Mouse (Mus musculus) ES-Bruce4 (cell line): ENCODE measurements around the gene Prkce. TPM values are rescaled to one million over a fixed set of nuclear protein-coding genes. Genes with fewer than 3 reads are reported as not detected.

ENCODE experiments used
- H3K27ac ChIP-seq: 2 replicates; pipeline ENCODE4 v1.5.1; 2012; ENCODE audit warnings: low read length, inconsistent platforms; ENCODE audit not compliant: insufficient read depth
- H3K27me3 ChIP-seq: 2 replicates; pipeline ENCODE4 v1.6.1; 2012; ENCODE audit warnings: mild to moderate bottlenecking, low read length, inconsistent platforms; ENCODE audit not compliant: control insufficient read depth, poor library complexity, insufficient read depth, severe bottlenecking
- H3K36me3 ChIP-seq: 2 replicates; pipeline ENCODE4 v1.6.1; 2012; ENCODE audit warnings: inconsistent platforms, mild to moderate bottlenecking, low read length, moderate library complexity; ENCODE audit not compliant: control insufficient read depth, poor library complexity, insufficient read depth, severe bottlenecking
- H3K4me1 ChIP-seq: one replicate; pipeline ENCODE4 v1.8.1; 2011; ENCODE audit warnings: low read length; ENCODE audit not compliant: control insufficient read depth, insufficient read depth
- H3K4me3 ChIP-seq: 2 replicates; pipeline ENCODE4 v1.5.1; 2011; ENCODE audit warnings: low read depth, mild to moderate bottlenecking, low read length
- H3K9ac ChIP-seq: 2 replicates; pipeline ENCODE4 v1.6.1; 2012; ENCODE audit warnings: low read depth, mild to moderate bottlenecking, inconsistent platforms; ENCODE audit not compliant: poor library complexity, severe bottlenecking
- H3K9me3 ChIP-seq: replicated peaks from 2 replicates; pipeline ENCODE4 v1.6.1; 2012; ENCODE audit warnings: mild to moderate bottlenecking, low read length, inconsistent platforms; ENCODE audit not compliant: control insufficient read depth, poor library complexity, insufficient read depth, severe bottlenecking
- CTCF ChIP-seq: IDR thresholded peaks from one replicate; pipeline ENCODE4 v1.8.1; 2011; ENCODE audit warnings: low read depth, low read length
- EP300 ChIP-seq: IDR thresholded peaks from 2 replicates; pipeline ENCODE4 v1.6.1; 2011; ENCODE audit warnings: low read depth, low read length; ENCODE audit not compliant: insufficient read depth
- POLR2A ChIP-seq: IDR thresholded peaks from one replicate; pipeline ENCODE4 v1.8.1; 2011; ENCODE audit warnings: low read length; ENCODE audit not compliant: insufficient read depth
- polyA plus RNA-seq: library from polyadenylated mRNA; stranded (reverse); fragments of >200 nt; gene quantifications from 2 replicates; pipeline ENCODE4 v1.2.4, GENCODE M21; 2011; ENCODE audit warnings: low read depth; ENCODE audit not compliant: missing spikeins, insufficient read depth, insufficient read length

The Prkce gene
- polyA plus RNA-seq, 1 experiment: 4.3 TPM

DNA sequence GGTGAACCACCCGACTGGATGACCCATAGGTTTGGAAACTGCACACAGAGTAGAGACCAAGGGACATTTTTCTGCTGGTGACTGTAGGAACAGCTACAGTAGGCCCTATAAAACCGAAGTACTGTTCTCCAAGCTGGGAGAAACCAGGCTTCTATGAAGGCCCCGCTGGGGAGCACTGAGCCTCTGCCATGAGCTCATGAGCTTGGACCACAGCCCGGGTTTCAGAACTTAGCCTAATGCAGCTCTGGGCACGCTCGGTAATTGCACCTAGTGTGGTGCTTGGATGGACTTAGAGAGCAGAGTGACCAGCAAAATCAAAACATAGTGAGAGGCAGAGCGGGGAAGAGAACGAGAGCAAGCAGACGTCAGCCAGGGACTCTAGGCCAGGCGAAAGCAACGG is 134.7 kb downstream of the Prkce start:
- Histone ChIP-seq H3K27ac (no peak overlapping the region), H3K4me3 (no peak overlapping the region), H3K36me3 (no peaks in the 10 kb centered on the region), H3K27me3 (no peaks in the 10 kb centered on the region), H3K9me3 (no peaks in the 10 kb centered on the region), H3K9ac (no peak overlapping the region), H3K4me1 (no peaks in the 10 kb centered on the region)
- TF ChIP-seq CTCF: no peak
- no peak for TF ChIP-seq EP300

DNA sequence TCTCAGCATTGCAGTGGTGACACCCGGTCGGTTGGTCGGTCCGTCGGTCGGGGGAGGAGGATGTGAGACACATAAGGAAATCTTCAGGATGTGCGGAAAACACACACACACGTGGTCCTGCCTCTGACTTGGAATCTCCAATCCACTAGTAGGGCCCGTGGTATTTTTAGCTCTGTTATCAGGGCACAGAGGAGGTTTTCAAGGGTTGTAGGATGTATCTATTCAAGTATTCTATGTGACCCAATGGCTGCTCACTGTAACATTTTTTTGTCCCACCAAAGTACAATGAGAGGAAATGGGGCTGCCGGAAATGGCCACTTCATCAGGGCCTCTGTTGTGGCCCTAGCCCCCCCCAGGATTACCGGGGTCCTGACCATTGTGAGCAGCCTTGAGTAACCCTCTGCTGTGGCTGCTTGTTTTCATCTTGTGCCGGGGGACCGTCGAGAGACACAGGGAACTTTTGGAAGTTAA is 135.3 kb downstream of the Prkce start:
- Histone ChIP-seq H3K36me3 (no peaks in the 10 kb centered on the region), H3K27me3 (no peaks in the 10 kb centered on the region), H3K9me3 (no peaks in the 10 kb centered on the region), H3K4me3 (no peak overlapping the region), H3K4me1 (no peaks in the 10 kb centered on the region), H3K9ac (no peak overlapping the region), H3K27ac (no peak overlapping the region)
- TF ChIP-seq EP300 (no peak), POLR2A (no peak), CTCF (no peak)

DNA sequence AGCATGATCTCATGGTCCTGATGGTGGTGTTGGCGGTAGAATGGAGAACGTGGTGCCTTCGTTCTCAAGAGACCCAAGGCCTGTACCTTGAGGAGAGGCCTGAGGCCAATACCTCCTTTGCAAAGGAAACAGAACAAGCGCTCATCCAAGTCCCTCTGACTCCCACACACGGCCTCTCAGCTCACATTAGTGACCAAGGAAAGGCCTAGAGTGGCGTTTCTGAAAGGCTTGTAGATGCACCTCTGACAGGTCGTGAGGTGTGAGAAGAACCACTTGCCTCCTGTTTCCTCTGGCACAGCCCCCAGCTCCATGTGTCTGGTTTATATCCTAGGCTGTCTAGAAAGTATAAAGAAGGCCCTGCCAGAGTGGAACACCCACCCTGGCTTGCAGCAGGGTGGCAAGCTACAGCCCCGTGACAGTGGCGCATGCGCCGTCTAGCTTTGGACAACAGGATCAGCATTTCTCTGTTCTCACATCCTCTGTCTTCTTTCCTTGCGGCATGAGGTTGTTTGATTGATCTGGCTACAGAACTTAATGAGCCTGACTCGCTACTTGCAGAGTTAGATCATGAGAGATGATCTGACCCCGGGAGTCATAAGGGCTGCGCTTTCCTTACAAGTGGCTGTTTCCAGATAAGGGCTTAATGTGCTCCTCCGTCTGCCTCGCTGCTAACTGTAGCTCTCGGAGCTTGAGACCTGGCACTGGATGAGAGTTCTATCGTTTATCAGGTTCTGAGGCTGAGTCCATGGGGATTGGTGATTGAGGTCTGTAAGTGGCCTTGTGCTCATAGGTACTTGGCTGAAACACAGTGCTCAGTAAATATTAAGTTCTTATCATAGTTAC is 136.0 kb downstream of the Prkce start:
- H3K4me3 ChIP-seq: no peak overlapping the region
- H3K36me3 ChIP-seq: no peaks in the 10 kb centered on the region
- H3K4me1 ChIP-seq: no peaks in the 10 kb centered on the region
- no peak overlapping the region for H3K9ac ChIP-seq
- H3K9me3 ChIP-seq: no peaks in the 10 kb centered on the region
- no peak for TF ChIP-seq POLR2A
- TF ChIP-seq EP300: no peak
- no peak for TF ChIP-seq CTCF
- no peak overlapping the region for H3K27ac ChIP-seq
- no peaks in the 10 kb centered on the region for H3K27me3 ChIP-seq

DNA sequence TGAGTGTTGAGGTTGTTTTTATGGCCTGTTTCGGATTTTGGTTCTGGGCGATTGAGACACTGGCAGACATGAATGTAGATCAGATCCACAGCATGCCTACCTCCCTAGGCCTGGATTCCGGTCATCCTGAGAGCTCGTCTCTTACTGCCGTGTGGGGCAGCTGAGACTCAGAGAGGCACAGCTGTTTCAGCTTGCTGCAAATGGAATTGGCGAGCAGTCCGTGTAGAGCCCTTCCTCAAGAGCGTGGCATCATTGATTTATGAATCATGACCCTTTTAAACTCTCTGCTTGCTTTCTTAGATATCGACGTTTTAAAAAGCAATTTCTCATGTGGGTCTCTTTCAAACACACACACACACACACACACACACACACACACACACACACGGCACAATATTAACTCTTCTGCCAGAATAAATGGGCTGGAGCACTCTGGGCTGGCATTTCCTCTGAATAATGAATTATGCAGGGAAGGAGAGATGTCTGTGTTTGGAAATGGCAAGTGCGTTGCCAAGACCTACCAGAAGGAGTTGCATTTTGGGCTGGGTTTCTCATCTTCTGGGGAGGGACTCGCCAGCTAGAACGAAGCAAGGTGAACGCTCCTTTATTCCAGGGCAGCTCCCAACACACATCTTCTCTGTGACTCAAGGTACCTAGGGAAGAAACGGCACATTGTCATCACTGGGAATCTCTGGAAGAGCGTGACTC is 137.5 kb downstream of the Prkce start:
- Histone ChIP-seq H3K4me3 (no peak overlapping the region), H3K9ac (no peak overlapping the region), H3K36me3 (no peaks in the 10 kb centered on the region), H3K9me3 (no peaks in the 10 kb centered on the region), H3K27ac (no peak overlapping the region), H3K27me3 (no peaks in the 10 kb centered on the region), H3K4me1 (no peaks in the 10 kb centered on the region)
- TF ChIP-seq EP300: no peak

DNA sequence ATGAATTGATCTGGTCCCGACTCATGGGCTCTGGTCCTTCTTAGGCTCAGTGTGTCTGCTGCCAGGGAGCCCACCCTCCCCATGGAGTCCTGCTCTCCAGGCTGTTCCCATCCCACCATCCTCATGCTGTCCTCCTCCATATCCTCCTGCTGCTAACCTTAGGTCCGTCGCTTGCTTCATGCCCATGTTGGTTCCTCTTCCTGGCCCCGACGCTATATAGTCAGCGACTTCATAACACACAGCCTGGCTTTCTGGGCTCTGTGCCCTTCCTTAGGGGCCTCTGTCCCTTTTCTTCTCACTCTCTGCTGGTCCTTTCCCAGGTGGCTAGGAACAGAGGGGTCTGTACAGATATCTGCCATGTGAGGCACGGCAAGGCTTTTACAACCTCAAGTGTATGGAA is 138.6 kb downstream of the Prkce start:
- Histone ChIP-seq H3K27me3 (no peaks in the 10 kb centered on the region), H3K4me1 (no peaks in the 10 kb centered on the region), H3K9ac (no peak overlapping the region), H3K4me3 (no peak overlapping the region), H3K9me3 (no peaks in the 10 kb centered on the region), H3K36me3 (no peaks in the 10 kb centered on the region), H3K27ac (no peak overlapping the region)
- TF ChIP-seq POLR2A (no peak), CTCF (no peak), EP300 (no peak)

DNA sequence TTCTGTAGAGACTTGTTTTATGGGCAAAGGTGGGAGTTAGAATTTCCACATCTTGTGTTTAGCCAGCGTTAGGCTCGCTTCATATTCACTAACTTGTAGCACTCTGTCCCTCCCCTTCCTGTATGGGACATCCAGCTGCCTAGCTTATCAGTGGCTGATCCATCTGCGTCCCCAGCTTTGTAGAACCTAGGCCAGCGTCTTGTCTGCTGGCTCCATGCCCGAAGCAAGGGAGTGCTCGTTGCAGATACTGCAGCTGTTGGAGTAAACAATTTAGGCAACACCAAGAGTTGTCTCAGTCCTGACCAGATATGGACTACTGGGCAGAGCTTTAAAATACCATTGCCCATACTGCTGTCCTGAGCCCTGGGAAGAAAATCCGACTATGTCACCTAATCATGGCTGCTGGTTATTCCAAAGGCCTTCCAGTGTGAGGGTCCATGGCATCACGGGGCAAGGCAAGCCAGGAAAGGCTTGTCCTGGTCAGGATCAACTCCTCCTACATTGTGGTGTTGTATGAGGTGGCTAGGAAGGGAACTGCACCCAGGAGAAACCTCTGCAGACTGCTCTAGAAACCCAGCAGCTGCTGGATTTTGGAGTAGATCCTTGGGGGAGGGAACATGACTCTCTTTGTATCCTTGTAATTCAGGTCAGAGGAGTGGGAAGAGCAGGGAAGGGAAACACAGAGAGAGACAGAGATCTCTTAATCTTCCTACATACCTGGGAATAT is 146.0 kb downstream of the Prkce start:
- Histone ChIP-seq H3K4me1 (no peaks in the 10 kb centered on the region), H3K4me3 (no peak overlapping the region), H3K36me3 (no peaks in the 10 kb centered on the region), H3K27me3 (no peaks in the 10 kb centered on the region), H3K9ac (no peak overlapping the region), H3K9me3 (no peaks in the 10 kb centered on the region), H3K27ac (no peak overlapping the region)
- no peak for TF ChIP-seq POLR2A
- no peak for TF ChIP-seq EP300
- TF ChIP-seq CTCF: no peak
